Mouse (Mus musculus) left cerebral cortex, postnatal 10 days (tissue): Measurements from ENCODE around the gene Scgb1b20. TPM values are rescaled to one million over a fixed set of nuclear protein-coding genes. Genes with fewer than 3 reads are reported as not detected.
"Not testable (repeated sequence)": the region's sequence is repeated elsewhere in the genome, so short reads cannot be mapped to it uniquely, and the experiment has no call there.

Experiments used
- DNase-seq, 2 experiments: peaks; one replicate each; pipeline ENCODE4 v3.0.0; 2021 to 2022; ENCODE audit warnings: low spot score in 2 of 2, mixed read lengths in 1 of 2; ENCODE audit errors: extremely low spot score in 1 of 2
- intact Hi-C: fragments of 180-260 bp; cut with DNase I; formaldehyde crosslinking; loops from one replicate; pipeline ENCODE4 v1.15.1; 2025
- total RNA-seq, 2 experiments: library from RNA; stranded (reverse); gene quantifications; 2 replicates each; pipeline ENCODE4 v1.2.3; 2021

Gene Scgb1b20
- not detected for total RNA-seq

- DNase-seq, intact Hi-C loops: not testable (repeated sequence)
These were observed at the start of gene Scgb1b20 for GRCm38 (mm10) chr7:33372934-33373333. Gene Scgb1b20 (plus strand): TSS chr7:33373234.

DNA sequence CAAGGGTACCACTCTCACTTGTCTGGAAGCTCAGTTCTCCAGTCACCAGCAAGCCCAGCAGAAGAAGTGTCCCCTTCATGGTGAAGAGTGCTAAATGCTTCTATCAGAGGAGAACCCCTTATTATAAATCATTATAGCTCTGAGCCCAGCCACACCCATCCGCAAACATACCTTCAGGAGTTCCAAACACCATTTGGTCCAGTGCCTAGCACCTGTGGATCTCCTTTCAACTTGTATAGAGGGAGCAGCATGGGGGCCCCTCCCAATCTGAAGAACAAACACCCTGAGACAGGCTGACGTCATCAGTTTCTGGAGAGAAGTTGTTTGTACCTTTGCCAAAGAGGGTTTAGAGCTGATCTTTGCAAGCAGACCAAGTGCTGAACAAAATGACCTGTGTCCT, 6.8 kb upstream of the Scgb1b20 start, which contains the start of gene Scgb2b20:
TSS of gene Scgb2b20 (minus strand) at position 101 of the 400 bp plus-strand sequence.
- intact Hi-C loops, DNase-seq: not testable (repeated sequence)

DNA sequence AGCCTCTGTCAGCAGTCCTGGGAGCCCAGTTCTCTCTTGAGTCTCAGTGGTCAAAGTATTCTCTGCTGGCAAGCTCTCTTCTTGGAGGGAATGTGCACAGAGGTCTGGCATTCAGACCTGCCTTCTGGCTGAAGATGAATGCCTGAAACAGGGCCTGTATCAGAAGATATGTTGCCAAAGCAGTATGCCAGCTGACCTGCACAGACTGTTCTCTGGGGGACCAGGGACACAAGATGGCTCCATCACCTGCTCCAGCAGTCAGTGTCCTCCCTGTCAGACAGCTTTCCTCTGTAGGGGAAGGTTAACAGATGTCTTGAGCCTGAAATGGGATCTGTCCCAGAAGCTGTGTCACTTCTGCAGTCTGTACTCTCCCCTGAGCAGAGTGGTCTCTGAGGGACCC, 26.7 kb downstream of the Scgb1b20 start:
- intact Hi-C loops, DNase-seq: not testable (repeated sequence)

DNA sequence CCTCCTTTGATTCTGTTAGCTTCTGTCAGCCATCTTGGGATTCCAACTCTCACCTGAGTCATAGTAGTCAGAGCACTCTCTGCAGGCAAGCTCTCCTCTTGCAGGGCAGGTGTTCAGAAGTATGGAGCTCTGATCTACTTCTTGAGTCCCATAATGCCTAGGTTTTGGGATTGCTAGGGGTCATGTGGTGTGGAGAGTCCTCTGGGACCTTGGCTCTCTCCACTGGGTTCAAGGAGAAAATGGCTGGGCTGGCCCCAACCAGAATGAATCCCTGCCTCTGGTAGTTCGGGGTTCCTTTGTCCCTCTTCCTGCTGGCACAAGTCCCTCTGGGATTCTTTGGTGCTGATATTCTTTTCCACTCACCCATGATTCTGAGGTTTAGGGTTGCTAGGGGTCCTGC, 28.6 kb downstream of the Scgb1b20 start:
- DNase-seq, result peak in 1 of 2 experiments; percentile 13
- intact Hi-C loops, result no loop called here

- intact Hi-C loops, result not testable (repeated sequence)
These were observed 36.6 kb downstream of the Scgb1b20 start for GRCm38 (mm10) chr7:33409681-33410080.

More at GRCm38 (mm10) chr7:33409681-33410080, 36.6 kb downstream of the Scgb1b20 start:
- not testable (repeated sequence) for DNase-seq

Other genes with a start within 250 kb of the Scgb1b20 start
- gene Scgb2b18, start 199.4 kb upstream of the Scgb1b20 start, total RNA-seq, result not detected
- gene Scgb1b18, start 187.7 kb upstream of the Scgb1b20 start, total RNA-seq, result not detected
- not detected for gene Scgb2b19, start 92.9 kb upstream of the Scgb1b20 start, total RNA-seq
- gene Scgb1b19, start 85.9 kb upstream of the Scgb1b20 start, total RNA-seq, result not detected
- not detected for gene Scgb2b20, start 6.9 kb upstream of the Scgb1b20 start, total RNA-seq
- gene Scgb2b21, start 147.2 kb downstream of the Scgb1b20 start, total RNA-seq, result not detected